Mouse (Mus musculus) limb, embryonic 10.5 days (tissue): ENCODE measurements around the gene Mlx. TPM values are rescaled to one million over a fixed set of nuclear protein-coding genes. Genes with fewer than 3 reads are reported as not detected.
A peak's percentile ranks its signal among the peaks of the same experiment; 100 is the strongest.

ENCODE experiments used
- DNase-seq: peaks from one replicate; pipeline ENCODE4 v3.0.0-alpha.2; 2017; ENCODE audit warnings: low spot score
- H3K27ac ChIP-seq: fragments of 300-500 bp; sonication (generic); 2 replicates; pipeline ENCODE4 v1.5.1; 2016; ENCODE audit warnings: mild to moderate bottlenecking
- H3K27me3 ChIP-seq: fragments of 300-500 bp; sonication (generic); 2 replicates; pipeline ENCODE4 v1.6.1; 2016; ENCODE audit warnings: low read depth, mild to moderate bottlenecking; ENCODE audit not compliant: poor library complexity, severe bottlenecking
- H3K36me3 ChIP-seq: fragments of 300-500 bp; sonication (generic); 2 replicates; pipeline ENCODE4 v1.6.1; 2016; ENCODE audit warnings: mild to moderate bottlenecking, moderate library complexity
- H3K4me1 ChIP-seq: fragments of 300-500 bp; sonication (generic); 2 replicates; pipeline ENCODE4 v1.6.1; 2016
- H3K4me3 ChIP-seq: fragments of 300-500 bp; sonication (generic); 2 replicates; pipeline ENCODE4 v1.5.1; 2016; ENCODE audit warnings: mild to moderate bottlenecking, moderate library complexity
- H3K9me3 ChIP-seq: fragments of 300-500 bp; sonication (generic); replicated peaks from 2 replicates; pipeline ENCODE4 v1.6.1; 2016; ENCODE audit warnings: mild to moderate bottlenecking
- WGBS: fragments of 180-500 bp; shearing (Covaris S2); methylation state at CpG from one replicate; pipeline ENCODE4 v1.1.7; 2016; 5-methylcytosine and 5-hydroxymethylcytosine counted together
- polyA plus RNA-seq: library from polyadenylated mRNA; unstranded; fragments of >200 nt; fragmentation: Nextera tagmentation; extraction: Ambion mirVana; gene quantifications from 2 replicates; pipeline ENCODE4 v1.2.1, GENCODE M21; 2016

Mlx gene
- polyA plus RNA-seq, 1 experiment from 2014 or later, result 49.6 TPM

GRCm38 (mm10) chr11:101070987-101071386 is 16.1 kb upstream of the Mlx start:
- WGBS, result 77% methylated on average over 6 of the region's 6 CpGs
- H3K4me1 ChIP-seq, result peaks cover 16% of the 10 kb centered on the region
- H3K27ac ChIP-seq, result no peak overlapping the region
- no peaks in the 10 kb centered on the region for H3K36me3 ChIP-seq
- peak overlapping the region; percentile 70 for H3K4me3 ChIP-seq
- H3K27me3 ChIP-seq, result peaks cover 56% of the 10 kb centered on the region
- H3K9me3 ChIP-seq, result no peaks in the 10 kb centered on the region
- DNase-seq, result no peak

- no peak overlapping the region for H3K27ac ChIP-seq
- no peaks in the 10 kb centered on the region for H3K9me3 ChIP-seq
- H3K36me3 ChIP-seq, result no peaks in the 10 kb centered on the region
- no peak for DNase-seq
- H3K4me1 ChIP-seq, result peaks cover 11% of the 10 kb centered on the region
- 0 out of 2 replicates have a peak overlapping the region, but pooled peaks have one; percentile 2 for H3K4me3 ChIP-seq
- WGBS, result 72% methylated on average over 14 of the region's 14 CpGs
- peaks cover 62% of the 10 kb centered on the region for H3K27me3 ChIP-seq
Measured at GRCm38 (mm10) chr11:101071810-101072428, 15.2 kb upstream of the Mlx start.

DNA sequence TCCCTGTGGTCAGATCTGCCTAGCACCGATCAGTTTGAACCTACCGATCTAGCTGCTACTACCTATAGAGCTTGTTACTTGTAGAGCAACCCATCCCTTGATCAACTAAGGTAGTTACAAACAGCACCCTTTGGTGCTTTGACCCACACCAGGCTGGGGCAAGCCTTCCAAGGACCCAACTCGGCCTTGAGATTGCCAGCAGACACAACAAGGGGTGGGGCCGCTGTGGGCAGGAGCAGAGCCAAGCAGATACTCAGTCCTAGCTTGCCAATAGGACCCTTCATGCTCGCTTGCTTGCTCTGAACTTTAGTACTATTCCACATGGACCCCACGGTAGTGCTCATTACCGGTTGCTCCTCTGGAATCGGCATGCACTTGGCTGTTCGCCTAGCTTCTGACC is 9.0 kb upstream of the Mlx start, which contains the start of gene Hsd17b1:
Gene Hsd17b1 (plus strand): TSS at position 291 of the 400 bp plus-strand sequence.
- WGBS, result 67% methylated on average over 9 of the region's 9 CpGs
- no peaks in the 10 kb centered on the region for H3K9me3 ChIP-seq
- no peak within 1 kb of the TSS for H3K4me3 ChIP-seq
- DNase-seq, result no peak
- no peak within 1 kb of the TSS for H3K27ac ChIP-seq
- no peaks in the 10 kb centered on the region for H3K36me3 ChIP-seq
- peaks cover 13% of the 10 kb centered on the region for H3K4me1 ChIP-seq
- peaks cover 67% of the 10 kb centered on the region for H3K27me3 ChIP-seq

- 1% methylated on average over 27 of the region's 27 CpGs for WGBS
- Histone ChIP-seq H3K9me3 (no peaks in the 10 kb centered on the region), H3K36me3 (peaks cover 6% of the 10 kb centered on the region), H3K4me3 (peak overlapping the region; percentile 28), H3K4me1 (peaks cover 22% of the 10 kb centered on the region), H3K27ac (0 out of 2 replicates have a peak overlapping the region, but pooled peaks have one; percentile 19), H3K27me3 (peaks cover 62% of the 10 kb centered on the region)
- no peak for DNase-seq
Measured at GRCm38 (mm10) chr11:101079746-101080145, 7.3 kb upstream of the Mlx start.

DNA sequence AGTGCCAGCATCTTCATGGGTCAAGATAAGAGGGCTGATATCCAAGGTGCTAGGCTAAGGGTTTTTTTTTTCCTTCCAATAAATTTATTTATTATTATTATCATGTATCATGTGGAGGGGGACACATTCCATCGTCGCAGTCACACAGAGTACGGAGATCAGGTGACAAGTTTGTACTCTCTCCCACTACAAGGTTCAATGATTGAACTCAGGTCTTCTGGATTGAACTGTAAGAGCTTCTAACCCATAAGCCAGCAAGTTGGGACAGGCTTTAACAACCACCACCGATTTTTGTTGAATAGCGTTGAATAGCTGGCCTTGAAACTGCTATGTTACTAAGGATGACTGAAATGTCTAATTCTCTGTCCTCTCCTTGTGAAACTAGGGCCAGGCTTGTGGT is 6.7 kb upstream of the Mlx start:
- 70% methylated on average over 5 of the region's 5 CpGs for WGBS
- peaks cover 22% of the 10 kb centered on the region for H3K4me1 ChIP-seq
- H3K36me3 ChIP-seq, result peaks cover 13% of the 10 kb centered on the region
- no peaks in the 10 kb centered on the region for H3K9me3 ChIP-seq
- H3K27me3 ChIP-seq, result peaks cover 62% of the 10 kb centered on the region
- H3K4me3 ChIP-seq, result no peak overlapping the region
- DNase-seq, result no peak
- no peak overlapping the region for H3K27ac ChIP-seq

GRCm38 (mm10) chr11:101081659-101082058 is 5.4 kb upstream of the Mlx start:
- H3K27ac ChIP-seq, result peak overlapping the region; percentile 53; the same call in 1 of the 2 replicates
- peak overlapping the region; percentile 66 for H3K4me3 ChIP-seq
- WGBS, result 8% methylated on average over 10 of the region's 10 CpGs
- peaks cover 32% of the 10 kb centered on the region for H3K4me1 ChIP-seq
- DNase-seq, result no peak
- H3K36me3 ChIP-seq, result peaks cover 22% of the 10 kb centered on the region
- H3K27me3 ChIP-seq, result peaks cover 53% of the 10 kb centered on the region
- H3K9me3 ChIP-seq, result no peaks in the 10 kb centered on the region

DNA sequence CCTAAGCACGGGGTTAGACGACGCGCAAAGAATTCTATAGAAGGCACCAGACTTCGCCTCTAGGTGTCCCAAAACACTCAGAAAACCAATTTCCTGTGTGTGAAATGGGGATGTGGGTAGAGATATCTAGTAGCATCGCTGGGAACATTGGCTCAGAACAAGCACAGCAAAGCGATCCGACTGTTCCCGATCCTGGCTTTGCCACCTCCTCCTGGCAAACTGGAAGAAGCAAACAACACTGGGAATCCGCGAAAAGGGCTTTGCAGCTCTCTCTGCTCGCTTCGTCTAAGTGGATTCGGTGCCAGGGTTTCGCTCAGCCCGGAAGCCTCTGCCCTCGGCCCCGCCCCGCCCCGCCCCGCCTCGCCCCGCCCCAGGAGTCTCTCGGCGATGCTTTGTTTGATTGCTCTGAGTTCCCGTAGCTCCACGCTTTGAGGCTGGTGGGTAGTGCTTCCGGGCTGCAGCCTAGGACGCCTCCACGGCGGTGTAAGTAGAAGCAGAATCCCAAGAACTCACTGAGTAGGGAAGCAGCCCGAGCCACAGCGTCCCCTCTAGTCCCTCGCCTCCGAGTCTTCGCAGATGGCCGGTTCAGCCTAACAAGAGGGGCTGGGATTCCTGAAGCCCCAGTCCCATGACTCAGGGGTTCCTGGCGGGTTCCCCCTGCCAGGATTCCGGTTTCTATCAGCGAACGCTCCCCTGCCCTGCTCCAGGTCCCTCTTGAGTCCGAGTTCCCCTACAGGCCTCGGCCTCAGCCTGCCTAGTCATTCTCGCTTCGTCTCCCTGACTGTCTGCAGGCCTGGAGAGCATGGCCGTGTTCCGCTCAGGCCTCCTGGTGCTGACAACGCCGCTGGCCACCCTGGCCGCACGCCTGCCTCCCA is 4.6 kb upstream of the Mlx start, which contains the start of gene Coasy:
Gene Coasy (plus strand): TSS at position 358 of the 875 bp plus-strand sequence.
- Histone ChIP-seq H3K4me3 (peak within 1 kb of the TSS; percentile 66), H3K36me3 (peaks cover 22% of the 10 kb centered on the region), H3K4me1 (peaks cover 36% of the 10 kb centered on the region), H3K9me3 (no peaks in the 10 kb centered on the region), H3K27ac (peak within 1 kb of the TSS; percentile 87), H3K27me3 (peaks cover 45% of the 10 kb centered on the region)
- under 1% methylated on average over 51 of the region's 51 CpGs for WGBS
- peak; percentile 95 for DNase-seq

- Histone ChIP-seq H3K4me3 (peak overlapping the region; percentile 66), H3K27ac (peak overlapping the region; percentile 87), H3K9me3 (no peaks in the 10 kb centered on the region), H3K4me1 (peaks cover 43% of the 10 kb centered on the region), H3K27me3 (peaks cover 38% of the 10 kb centered on the region), H3K36me3 (peaks cover 22% of the 10 kb centered on the region)
- 42% methylated on average over 19 of the region's 19 CpGs for WGBS
- no peak for DNase-seq
Measured at GRCm38 (mm10) chr11:101083083-101083697, 3.9 kb upstream of the Mlx start.

DNA sequence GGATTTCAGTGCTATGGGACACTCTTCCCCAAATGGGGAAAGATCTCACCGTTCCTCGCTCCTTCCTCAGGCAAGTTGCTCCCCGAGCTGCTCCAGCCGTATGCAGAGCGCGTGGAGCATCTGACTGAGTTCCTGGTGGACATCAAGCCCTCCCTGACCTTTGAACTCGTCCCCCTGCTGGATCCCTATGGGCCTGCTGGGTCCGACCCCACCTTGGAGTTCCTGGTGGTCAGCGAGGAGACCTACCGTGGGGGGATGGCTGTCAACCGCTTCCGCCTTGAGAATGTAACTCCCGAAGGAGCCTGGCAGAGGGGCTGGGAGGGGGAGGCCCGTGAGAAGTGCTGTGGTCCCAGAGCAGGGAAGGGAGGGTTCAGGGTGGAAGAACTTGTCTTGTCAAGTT is 2.8 kb upstream of the Mlx start:
- H3K36me3 ChIP-seq, result peaks cover 31% of the 10 kb centered on the region
- no peaks in the 10 kb centered on the region for H3K9me3 ChIP-seq
- H3K4me1 ChIP-seq, result peaks cover 49% of the 10 kb centered on the region
- no peak overlapping the region for H3K27ac ChIP-seq
- H3K4me3 ChIP-seq, result no peak overlapping the region
- H3K27me3 ChIP-seq, result peaks cover 27% of the 10 kb centered on the region
- WGBS, result 83% methylated on average over 14 of the region's 14 CpGs
- no peak for DNase-seq

DNA sequence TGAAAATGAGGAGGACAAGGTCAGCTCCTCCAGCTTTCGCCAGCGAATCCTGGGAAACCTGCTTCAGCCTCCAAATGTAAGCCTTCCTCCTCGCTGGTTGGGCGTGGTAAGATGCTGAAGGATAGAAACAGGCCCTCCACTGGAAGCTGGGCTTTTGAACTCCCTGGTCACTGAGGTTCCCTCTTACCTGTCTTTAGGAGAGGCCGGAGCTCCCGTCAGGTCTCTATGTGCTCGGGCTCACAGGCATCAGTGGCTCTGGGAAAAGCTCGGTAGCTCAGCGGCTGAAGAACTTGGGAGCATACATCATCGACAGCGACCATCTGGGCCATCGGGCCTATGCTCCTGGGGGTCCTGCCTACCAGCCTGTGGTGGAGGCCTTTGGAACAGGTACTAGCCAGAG is 2.3 kb upstream of the Mlx start:
- Histone ChIP-seq H3K4me3 (no peak overlapping the region), H3K4me1 (peaks cover 45% of the 10 kb centered on the region), H3K27me3 (peaks cover 21% of the 10 kb centered on the region), H3K36me3 (peaks cover 36% of the 10 kb centered on the region), H3K9me3 (no peaks in the 10 kb centered on the region), H3K27ac (no peak overlapping the region)
- DNase-seq, result no peak
- WGBS, result 92% methylated on average over 12 of the region's 12 CpGs

GRCm38 (mm10) chr11:101085617-101086322 is 1.3 kb upstream of the Mlx start:
- WGBS, result 95% methylated on average over 18 of the region's 18 CpGs
- Histone ChIP-seq H3K27ac (no peak overlapping the region), H3K27me3 (peaks cover 12% of the 10 kb centered on the region), H3K9me3 (no peaks in the 10 kb centered on the region), H3K4me1 (peaks cover 44% of the 10 kb centered on the region), H3K36me3 (peaks cover 46% of the 10 kb centered on the region), H3K4me3 (0 out of 2 replicates have a peak overlapping the region, but pooled peaks have one; percentile 84)
- no peak for DNase-seq

DNA sequence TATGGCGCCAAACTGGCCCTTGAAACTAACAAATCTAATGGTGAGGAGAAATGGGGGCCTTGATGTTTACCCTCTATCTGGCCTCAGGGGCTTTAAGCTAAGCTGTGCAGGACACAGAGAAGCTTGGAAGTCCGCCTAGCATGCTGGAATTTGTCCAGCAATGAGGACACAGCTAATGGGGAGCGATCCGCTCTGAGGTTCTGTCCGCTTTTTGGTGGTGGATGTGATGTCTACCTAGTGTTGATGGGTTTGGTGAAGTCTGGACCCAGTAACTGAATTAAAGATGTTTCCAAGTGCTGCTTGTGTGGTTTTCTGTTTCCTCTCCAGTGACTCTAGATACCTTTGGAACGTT is 778 bp upstream of the Mlx start:
- H3K4me3 ChIP-seq, result peak overlapping the region; percentile 84
- peaks cover 44% of the 10 kb centered on the region for H3K4me1 ChIP-seq
- peaks cover 51% of the 10 kb centered on the region for H3K36me3 ChIP-seq
- 84% methylated on average over 6 of the region's 6 CpGs for WGBS
- no peak for DNase-seq
- no peaks in the 10 kb centered on the region for H3K9me3 ChIP-seq
- peak overlapping the region; percentile 84; the same call in 1 of the 2 replicates for H3K27ac ChIP-seq
- H3K27me3 ChIP-seq, result peaks cover 6% of the 10 kb centered on the region
